Mouse (Mus musculus) lung, postnatal 0 days (tissue): Measurements from ENCODE around the gene Zfp428. TPM values are rescaled to one million over a fixed set of nuclear protein-coding genes. Genes with fewer than 3 reads are reported as not detected.
A peak's percentile ranks its signal among the peaks of the same experiment; 100 is the strongest.

Experiments used
- ATAC-seq: fragments of 200-750 bp; cut with Nextera tagmentation; 2 replicates; pipeline ENCODE4 v1.8.0; 2017; ENCODE audit warnings: moderate library complexity
- DNase-seq: peaks from one replicate; pipeline ENCODE4 v3.0.0-alpha.2; 2016; ENCODE audit warnings: low spot score
- H3K27ac ChIP-seq: fragments of 300-500 bp; sonication (generic); 2 replicates; pipeline ENCODE4 v1.5.1; 2014; ENCODE audit warnings: antibody characterized with exemption, mild to moderate bottlenecking, low read length, mixed read lengths
- H3K27me3 ChIP-seq: fragments of 300-500 bp; sonication (generic); replicated peaks from 2 replicates; pipeline ENCODE4 v1.6.1; 2014; ENCODE audit warnings: low read length, mixed read lengths; ENCODE audit not compliant: insufficient read depth
- H3K36me3 ChIP-seq: fragments of 300-500 bp; sonication (generic); 2 replicates; pipeline ENCODE4 v1.6.1; 2014; ENCODE audit warnings: low read length, mixed read lengths; ENCODE audit not compliant: insufficient read depth
- H3K4me1 ChIP-seq: fragments of 300-500 bp; sonication (generic); 2 replicates; pipeline ENCODE4 v1.6.1; 2014; ENCODE audit warnings: antibody characterized with exemption, low read depth, low read length, mixed read lengths; ENCODE audit not compliant: insufficient read depth
- H3K4me2 ChIP-seq: fragments of 300-500 bp; sonication (generic); replicated peaks from 2 replicates; pipeline ENCODE4 v1.6.1; 2014; ENCODE audit warnings: low read depth, mild to moderate bottlenecking, low read length, moderate library complexity, mixed read lengths
- H3K4me3 ChIP-seq: fragments of 300-500 bp; sonication (generic); 2 replicates; pipeline ENCODE4 v1.5.1; 2014; ENCODE audit warnings: low read depth, low read length
- H3K9ac ChIP-seq: fragments of 300-500 bp; sonication (generic); replicated peaks from 2 replicates; pipeline ENCODE4 v1.6.1; 2014; ENCODE audit warnings: low read depth, mild to moderate bottlenecking
- H3K9me3 ChIP-seq: fragments of 300-500 bp; sonication (generic); 2 replicates; pipeline ENCODE4 v1.6.1; 2016; ENCODE audit warnings: low read length, mixed read lengths
- CTCF ChIP-seq: IDR thresholded peaks from 2 replicates; pipeline ENCODE4 v1.5.1; 2016; ENCODE audit warnings: antibody characterized with exemption, mild to moderate bottlenecking
- EP300 ChIP-seq: IDR thresholded peaks from 2 replicates; pipeline ENCODE4 v1.6.1; 2016; ENCODE audit warnings: antibody characterized with exemption, mild to moderate bottlenecking, control low read depth
- WGBS: fragments of 180-500 bp; shearing (Covaris S2); extraction: QIAGEN DNeasy Blood & Tissue Kit; methylation state at CpG from one replicate; pipeline ENCODE4 v1.1.7; 2014; 5-methylcytosine and 5-hydroxymethylcytosine counted together
- polyA plus RNA-seq: library from polyadenylated mRNA; unstranded; fragments of >200 nt; fragmentation: Nextera tagmentation; extraction: Ambion mirVana; gene quantifications from 2 replicates; pipeline ENCODE4 v1.2.1, GENCODE M21; 2015

The Zfp428 gene
- polyA plus RNA-seq, 1 experiment from 2014 or later = 17.0 TPM

GRCm38 (mm10) chr7:24522805-24523204 lies 16.0 kb downstream of the Zfp428 start:
- Histone ChIP-seq H3K36me3 (no peaks in the 10 kb centered on the region), H3K9ac (no peak overlapping the region), H3K27me3 (no peaks in the 10 kb centered on the region), H3K27ac (no peak overlapping the region), H3K4me3 (no peak overlapping the region), H3K4me1 (no peaks in the 10 kb centered on the region), H3K9me3 (no peaks in the 10 kb centered on the region), H3K4me2 (no peak overlapping the region)
- ATAC-seq = peak; percentile 87
- DNase-seq = peak; percentile 72
- TF ChIP-seq EP300 = no peak
- TF ChIP-seq CTCF = no peak
- 34% methylated on average over 5 of the region's 5 CpGs for WGBS

GRCm38 (mm10) chr7:24523723-24524122 lies 16.9 kb downstream of the Zfp428 start:
- TF ChIP-seq EP300 = no peak
- no peak for TF ChIP-seq CTCF
- no peak overlapping the region for H3K27ac ChIP-seq
- no peak overlapping the region for H3K4me2 ChIP-seq
- H3K9ac ChIP-seq = no peak overlapping the region
- WGBS = 82% methylated on average over 6 of the region's 6 CpGs
- ATAC-seq = no peak
- no peaks in the 10 kb centered on the region for H3K4me1 ChIP-seq
- no peaks in the 10 kb centered on the region for H3K9me3 ChIP-seq
- H3K36me3 ChIP-seq = no peaks in the 10 kb centered on the region
- no peak for DNase-seq
- H3K4me3 ChIP-seq = no peak overlapping the region
- H3K27me3 ChIP-seq = no peaks in the 10 kb centered on the region

DNA sequence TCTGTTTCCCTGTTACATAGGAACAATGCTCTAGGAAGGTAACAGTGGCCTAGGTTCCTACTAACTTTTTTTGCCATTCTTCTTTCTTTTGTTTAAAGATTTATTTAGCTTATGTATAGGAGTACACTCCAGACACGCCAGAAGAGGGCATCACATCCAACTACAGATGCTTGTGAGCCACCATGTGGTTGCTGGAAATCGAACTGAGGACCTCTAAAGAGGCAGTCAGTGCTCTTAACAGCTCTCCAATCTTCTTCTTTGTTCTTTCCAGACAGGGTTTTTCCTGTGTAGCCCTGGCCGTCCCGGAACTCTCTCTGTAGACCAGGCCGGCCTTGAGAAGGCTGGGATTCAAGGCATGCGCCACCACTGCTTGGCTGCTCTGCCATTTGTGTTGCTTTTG lies 18.2 kb downstream of the Zfp428 start:
- ATAC-seq = no peak
- H3K4me1 ChIP-seq = peaks cover 4% of the 10 kb centered on the region; the same call in 1 of the 2 replicates
- no peak overlapping the region for H3K9ac ChIP-seq
- TF ChIP-seq CTCF (peak; percentile 28), EP300 (no peak)
- no peaks in the 10 kb centered on the region for H3K9me3 ChIP-seq
- no peak overlapping the region for H3K4me3 ChIP-seq
- WGBS = 74% methylated on average over 6 of the region's 6 CpGs
- DNase-seq = no peak
- no peak overlapping the region for H3K4me2 ChIP-seq
- no peak overlapping the region for H3K27ac ChIP-seq
- H3K27me3 ChIP-seq = no peaks in the 10 kb centered on the region
- no peaks in the 10 kb centered on the region for H3K36me3 ChIP-seq

DNA sequence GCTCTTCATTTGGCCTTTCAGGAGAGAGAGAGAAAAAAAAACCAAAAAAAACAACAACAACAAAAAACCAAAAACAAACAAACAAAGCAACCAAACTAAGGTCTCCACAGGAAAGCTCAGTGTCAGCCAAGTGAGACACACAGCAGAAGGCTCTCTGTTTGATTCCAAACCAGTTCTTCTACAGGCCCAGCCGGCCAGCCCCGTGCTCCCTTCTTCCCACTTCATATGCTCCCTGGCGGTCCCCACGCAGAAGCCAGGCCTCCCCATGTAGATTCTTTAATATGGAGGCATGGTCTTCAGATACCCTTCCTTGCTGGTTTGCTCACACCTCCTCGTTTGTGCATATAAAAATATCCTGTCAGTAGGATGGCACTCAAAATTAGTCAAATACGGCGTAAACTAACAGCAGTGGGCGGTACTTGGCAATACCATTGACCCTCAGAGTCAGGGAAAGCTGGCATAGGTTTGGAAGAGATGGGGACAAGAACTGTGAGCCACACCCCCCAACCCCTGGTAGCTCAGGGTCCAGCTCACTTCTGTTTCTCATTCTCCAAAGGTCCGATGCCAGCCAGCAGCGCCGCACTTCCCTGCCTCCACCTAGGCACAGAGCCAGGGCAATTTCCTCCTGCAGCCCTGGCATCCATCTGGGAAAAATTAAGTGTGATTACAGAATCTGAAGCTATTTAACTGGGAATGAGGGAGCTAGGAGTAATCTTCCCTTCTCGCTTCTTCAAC lies 19.0 kb downstream of the Zfp428 start:
- DNase-seq (no peak), ATAC-seq (no peak)
- WGBS = 79% methylated on average over 12 of the region's 12 CpGs
- no peak overlapping the region for H3K4me2 ChIP-seq
- no peak overlapping the region for H3K9ac ChIP-seq
- no peak for TF ChIP-seq EP300
- TF ChIP-seq CTCF = no peak
- no peaks in the 10 kb centered on the region for H3K27me3 ChIP-seq
- no peak overlapping the region for H3K4me3 ChIP-seq
- peaks cover 4% of the 10 kb centered on the region; the same call in 1 of the 2 replicates for H3K4me1 ChIP-seq
- no peak overlapping the region for H3K27ac ChIP-seq
- H3K36me3 ChIP-seq = no peaks in the 10 kb centered on the region
- H3K9me3 ChIP-seq = no peaks in the 10 kb centered on the region

- DNase-seq = no peak
- no peak for TF ChIP-seq CTCF
- no peak for TF ChIP-seq EP300
- Histone ChIP-seq H3K36me3 (peaks cover 3% of the 10 kb centered on the region; the same call in 1 of the 2 replicates), H3K9me3 (no peaks in the 10 kb centered on the region), H3K27ac (no peak overlapping the region), H3K4me3 (no peak overlapping the region), H3K4me2 (no peak overlapping the region), H3K9ac (no peak overlapping the region), H3K27me3 (no peaks in the 10 kb centered on the region), H3K4me1 (peaks cover 4% of the 10 kb centered on the region; the same call in 1 of the 2 replicates)
- ATAC-seq = no peak
- WGBS = 91% methylated on average over 11 of the region's 11 CpGs
Measured at GRCm38 (mm10) chr7:24528861-24529260, 22.1 kb downstream of the Zfp428 start.

DNA sequence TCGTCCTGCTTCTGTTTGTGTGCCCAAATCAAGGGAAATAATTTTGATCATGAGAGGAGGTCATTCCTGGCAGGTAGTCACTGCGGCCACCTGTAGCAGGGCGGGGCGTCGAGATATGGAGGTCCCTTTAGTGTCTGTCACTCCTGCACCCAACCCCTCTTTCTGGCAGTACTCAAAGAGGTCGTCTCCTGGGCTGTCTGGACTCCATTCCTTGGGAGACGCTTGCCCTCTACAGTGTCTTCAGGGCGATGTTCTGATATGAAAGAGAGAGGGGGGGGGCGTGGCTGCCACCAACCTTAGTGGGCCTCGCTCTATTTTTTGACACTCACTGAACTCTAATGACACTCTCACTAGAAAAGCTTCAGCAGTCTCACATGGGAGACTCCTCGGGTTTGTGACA lies 22.8 kb downstream of the Zfp428 start:
- Histone ChIP-seq H3K27me3 (no peaks in the 10 kb centered on the region), H3K36me3 (peaks cover 8% of the 10 kb centered on the region; the same call in 1 of the 2 replicates), H3K4me3 (peak overlapping the region; percentile 61), H3K4me1 (peaks cover 4% of the 10 kb centered on the region; the same call in 1 of the 2 replicates), H3K27ac (peak overlapping the region; percentile 81), H3K4me2 (peak overlapping the region; percentile 63), H3K9ac (peak overlapping the region; percentile 58), H3K9me3 (no peaks in the 10 kb centered on the region)
- ATAC-seq (no peak), DNase-seq (peak; percentile 24)
- TF ChIP-seq EP300 (no peak), CTCF (no peak)
- WGBS = 59% methylated on average over 11 of the region's 11 CpGs
